Mouse (Mus musculus): ENCODE measurements around the gene B3gntl1. TPM values are rescaled to one million over a fixed set of nuclear protein-coding genes. Genes with fewer than 3 reads are reported as not detected.
A peak's percentile ranks its signal among the peaks of the same experiment; 100 is the strongest.

The B3gntl1 gene
- polyA plus RNA-seq, 1 experiment: 7.6 TPM

DNA sequence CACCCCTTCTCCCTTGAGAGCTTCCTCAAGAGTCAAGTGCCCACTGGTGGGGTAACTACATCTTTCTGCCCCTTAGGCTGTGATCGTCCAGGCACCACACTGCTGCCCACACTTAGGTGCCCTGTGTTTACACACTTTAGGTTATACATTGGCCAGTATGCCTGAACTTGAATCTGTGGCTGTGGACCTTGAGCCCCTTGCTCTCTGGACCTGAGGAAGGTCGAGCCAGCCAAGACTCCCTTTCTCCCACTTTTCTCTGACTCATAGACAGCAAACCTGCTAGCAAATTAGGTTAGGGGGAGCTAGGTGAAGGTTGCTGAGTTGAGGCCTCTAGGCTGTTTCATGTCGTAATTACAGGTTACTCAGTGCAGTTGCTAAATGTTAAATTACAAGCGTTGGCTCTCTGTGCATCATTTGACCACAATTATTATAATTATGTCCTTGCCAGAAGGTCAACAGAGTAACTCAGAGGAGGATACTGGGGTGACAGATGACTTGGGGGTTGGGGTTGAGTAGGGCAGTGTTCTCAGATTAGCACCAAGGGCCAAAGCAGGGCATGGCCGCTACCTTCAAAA is 25.5 kb upstream of the B3gntl1 start:
- Histone ChIP-seq H3K4me3 (ENCODE audit: control insufficient read depth, low read depth, low read length) (peak overlapping the region; percentile 32), H3K36me3 (ENCODE audit: control insufficient read depth, insufficient read depth, low read length) (no peaks in the 10 kb centered on the region), H3K27ac (ENCODE audit: control insufficient read depth, insufficient read depth, low read depth, low read length) (no peak overlapping the region), H3K27me3 (ENCODE audit: control insufficient read depth, insufficient read depth, low read length) (no peaks in the 10 kb centered on the region), H3K4me1 (ENCODE audit: control insufficient read depth, insufficient read depth, low read length) (peaks cover 12% of the 10 kb centered on the region)
- no peak for TF ChIP-seq CTCF (IDR thresholded peaks at IDR 0.05; ENCODE audit: control insufficient read depth, insufficient read depth, insufficient replicate concordance, low read depth, low read length)
- no peak for TF ChIP-seq POLR2A (IDR thresholded peaks at IDR 0.05; ENCODE audit: control insufficient read depth, low read depth, low read length)

DNA sequence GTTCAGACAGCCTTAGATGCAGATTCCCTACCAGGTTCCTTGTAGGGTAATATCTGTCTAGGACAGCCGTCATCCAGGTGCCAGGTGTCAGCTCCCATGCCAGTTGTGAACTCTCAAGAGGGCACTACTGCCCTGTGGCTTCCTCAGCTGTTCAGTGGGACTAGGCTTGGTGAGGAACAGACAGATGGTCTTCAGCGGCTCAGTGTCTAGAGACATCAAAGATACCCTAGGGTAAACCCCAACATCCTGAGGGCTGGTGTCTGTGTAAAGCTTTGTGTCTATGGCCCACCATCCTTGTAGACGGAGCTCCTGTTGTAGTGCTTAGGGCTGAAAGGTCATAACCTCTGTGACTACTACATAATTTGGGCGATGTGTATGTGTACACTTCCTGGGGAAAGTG is 24.3 kb upstream of the B3gntl1 start:
- no peaks in the 10 kb centered on the region; the same call in 1 of the 2 replicates for H3K4me1 ChIP-seq (ENCODE audit: control insufficient read depth, insufficient read depth, low read length)
- H3K27me3 ChIP-seq (ENCODE audit: control insufficient read depth, insufficient read depth, low read length): no peaks in the 10 kb centered on the region
- TF ChIP-seq POLR2A (IDR thresholded peaks at IDR 0.05; ENCODE audit: control insufficient read depth, low read depth, low read length) (no peak), CTCF (IDR thresholded peaks at IDR 0.05; ENCODE audit: control insufficient read depth, insufficient read depth, insufficient replicate concordance, low read depth, low read length) (no peak)
- H3K36me3 ChIP-seq (ENCODE audit: control insufficient read depth, insufficient read depth, low read length): no peaks in the 10 kb centered on the region
- H3K27ac ChIP-seq (ENCODE audit: control insufficient read depth, insufficient read depth, low read depth, low read length): no peak overlapping the region
- H3K4me3 ChIP-seq (ENCODE audit: control insufficient read depth, low read depth, low read length): peak overlapping the region; percentile 11; the same call in 1 of the 2 replicates

DNA sequence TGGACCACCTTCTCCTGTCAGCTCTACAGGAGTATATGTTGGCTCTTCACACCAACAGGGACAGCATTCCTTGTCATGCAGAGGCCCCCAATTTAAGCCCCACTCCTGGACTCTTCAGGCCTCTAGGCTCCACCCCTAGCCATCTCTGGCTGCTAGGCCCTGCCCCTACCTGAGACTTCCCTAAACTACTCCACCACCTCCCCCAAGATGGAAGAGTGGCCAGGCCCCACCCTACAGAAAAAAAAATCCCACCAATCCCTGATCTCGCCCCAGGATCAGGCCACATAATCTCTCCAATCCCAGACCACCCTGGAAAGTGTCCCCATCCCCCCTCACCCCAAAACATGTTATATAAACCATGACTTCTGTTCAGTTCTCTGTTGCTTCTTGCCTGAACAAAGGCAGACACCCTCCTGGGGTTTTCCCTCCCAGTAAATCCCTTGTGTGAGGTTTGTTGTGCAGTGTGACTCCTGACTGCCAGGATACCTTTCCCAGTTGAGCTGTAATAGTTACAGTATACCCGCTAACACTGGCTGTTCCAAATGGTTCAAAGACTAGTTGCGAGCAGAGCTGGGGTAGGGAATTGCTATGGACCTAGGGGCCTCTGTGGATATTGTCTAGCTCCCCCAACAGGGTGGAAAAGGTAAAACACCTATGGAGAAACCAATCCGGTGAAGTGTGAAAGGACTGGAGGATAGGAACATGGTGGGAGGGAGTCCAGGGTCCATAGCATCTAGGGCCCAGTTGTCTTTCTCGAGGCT is 22.5 kb upstream of the B3gntl1 start:
- no peak for TF ChIP-seq POLR2A (IDR thresholded peaks at IDR 0.05; ENCODE audit: control insufficient read depth, low read depth, low read length)
- no peak for TF ChIP-seq CTCF (IDR thresholded peaks at IDR 0.05; ENCODE audit: control insufficient read depth, insufficient read depth, insufficient replicate concordance, low read depth, low read length)
- H3K36me3 ChIP-seq (ENCODE audit: control insufficient read depth, insufficient read depth, low read length): no peaks in the 10 kb centered on the region
- H3K27me3 ChIP-seq (ENCODE audit: control insufficient read depth, insufficient read depth, low read length): no peaks in the 10 kb centered on the region
- H3K4me1 ChIP-seq (ENCODE audit: control insufficient read depth, insufficient read depth, low read length): no peaks in the 10 kb centered on the region
- H3K27ac ChIP-seq (ENCODE audit: control insufficient read depth, insufficient read depth, low read depth, low read length): no peak overlapping the region
- H3K4me3 ChIP-seq (ENCODE audit: control insufficient read depth, low read depth, low read length): no peak overlapping the region

DNA sequence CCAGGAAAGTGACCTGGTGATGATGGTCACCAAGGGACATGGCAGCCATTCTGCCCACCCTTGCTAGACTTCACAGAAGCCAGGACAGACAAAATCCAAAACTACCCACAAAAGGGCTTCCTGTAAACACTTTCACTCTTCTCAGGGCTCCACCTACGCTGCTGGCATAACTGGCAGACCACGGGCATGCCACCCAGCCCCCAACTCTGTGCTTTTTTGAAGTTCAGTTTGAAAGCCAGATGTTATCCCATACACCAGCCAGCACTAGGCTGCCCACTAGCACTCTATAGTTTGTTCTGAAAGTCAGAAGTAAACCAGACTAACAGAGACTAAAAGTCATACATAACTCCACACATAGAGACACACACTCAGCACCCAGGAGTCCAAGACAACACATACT is 15.1 kb upstream of the B3gntl1 start:
- no peak overlapping the region for H3K4me3 ChIP-seq (ENCODE audit: control insufficient read depth, low read depth, low read length)
- TF ChIP-seq CTCF (IDR thresholded peaks at IDR 0.05; ENCODE audit: control insufficient read depth, insufficient read depth, insufficient replicate concordance, low read depth, low read length): no peak
- no peak for TF ChIP-seq POLR2A (IDR thresholded peaks at IDR 0.05; ENCODE audit: control insufficient read depth, low read depth, low read length)
- no peaks in the 10 kb centered on the region for H3K36me3 ChIP-seq (ENCODE audit: control insufficient read depth, insufficient read depth, low read length)
- H3K4me1 ChIP-seq (ENCODE audit: control insufficient read depth, insufficient read depth, low read length): no peaks in the 10 kb centered on the region; the same call in 1 of the 2 replicates
- H3K27me3 ChIP-seq (ENCODE audit: control insufficient read depth, insufficient read depth, low read length): no peaks in the 10 kb centered on the region
- no peak overlapping the region for H3K27ac ChIP-seq (ENCODE audit: control insufficient read depth, insufficient read depth, low read depth, low read length)

DNA sequence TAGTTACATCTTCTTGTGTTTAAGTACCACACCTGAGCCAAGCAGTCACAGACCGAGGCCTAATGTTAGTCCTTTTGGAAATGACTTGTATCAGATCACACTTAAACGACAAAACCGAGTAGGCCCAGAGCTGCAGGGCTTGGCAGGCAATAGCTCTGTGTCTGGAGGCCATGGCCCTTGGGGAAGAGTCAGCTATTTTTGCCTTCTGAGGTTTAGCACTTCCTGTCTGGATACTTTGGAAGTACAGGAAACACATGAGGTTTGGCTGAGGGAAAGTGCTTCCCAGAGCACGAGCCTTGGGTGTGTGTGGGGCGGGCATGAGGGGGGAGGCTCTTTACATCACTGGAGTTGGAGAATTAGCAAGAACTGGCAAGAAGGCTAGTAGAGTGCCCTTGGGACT is 13.7 kb upstream of the B3gntl1 start:
- Histone ChIP-seq H3K4me1 (ENCODE audit: control insufficient read depth, insufficient read depth, low read length) (no peaks in the 10 kb centered on the region; the same call in 1 of the 2 replicates), H3K27me3 (ENCODE audit: control insufficient read depth, insufficient read depth, low read length) (no peaks in the 10 kb centered on the region), H3K4me3 (ENCODE audit: control insufficient read depth, low read depth, low read length) (no peak overlapping the region), H3K27ac (ENCODE audit: control insufficient read depth, insufficient read depth, low read depth, low read length) (no peak overlapping the region), H3K36me3 (ENCODE audit: control insufficient read depth, insufficient read depth, low read length) (no peaks in the 10 kb centered on the region)
- no peak for TF ChIP-seq POLR2A (IDR thresholded peaks at IDR 0.05; ENCODE audit: control insufficient read depth, low read depth, low read length)

DNA sequence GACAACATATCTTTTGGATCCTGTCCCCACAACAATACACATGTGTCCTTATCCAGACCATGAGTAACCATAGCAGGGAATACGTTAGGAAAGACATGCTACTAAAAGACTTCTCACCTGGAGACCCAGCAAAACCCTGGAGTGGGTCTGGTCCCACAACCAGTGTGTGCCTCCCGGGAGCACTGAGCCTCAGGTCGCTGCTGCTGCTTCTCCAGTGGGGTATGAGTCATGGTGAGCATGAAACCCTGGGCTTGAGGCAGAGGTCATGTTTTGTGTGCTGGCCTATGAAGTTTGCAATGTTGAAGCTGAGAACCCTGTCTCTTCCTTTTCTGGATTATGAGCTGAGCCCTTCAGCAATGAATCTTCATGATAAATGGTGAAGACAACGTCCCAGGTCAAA is 13.1 kb upstream of the B3gntl1 start:
- H3K4me1 ChIP-seq (ENCODE audit: control insufficient read depth, insufficient read depth, low read length): no peaks in the 10 kb centered on the region; the same call in 1 of the 2 replicates
- H3K4me3 ChIP-seq (ENCODE audit: control insufficient read depth, low read depth, low read length): no peak overlapping the region
- H3K27me3 ChIP-seq (ENCODE audit: control insufficient read depth, insufficient read depth, low read length): no peaks in the 10 kb centered on the region
- no peak for TF ChIP-seq POLR2A (IDR thresholded peaks at IDR 0.05; ENCODE audit: control insufficient read depth, low read depth, low read length)
- TF ChIP-seq CTCF (IDR thresholded peaks at IDR 0.05; ENCODE audit: control insufficient read depth, insufficient read depth, insufficient replicate concordance, low read depth, low read length): no peak
- no peak overlapping the region for H3K27ac ChIP-seq (ENCODE audit: control insufficient read depth, insufficient read depth, low read depth, low read length)
- H3K36me3 ChIP-seq (ENCODE audit: control insufficient read depth, insufficient read depth, low read length): no peaks in the 10 kb centered on the region

DNA sequence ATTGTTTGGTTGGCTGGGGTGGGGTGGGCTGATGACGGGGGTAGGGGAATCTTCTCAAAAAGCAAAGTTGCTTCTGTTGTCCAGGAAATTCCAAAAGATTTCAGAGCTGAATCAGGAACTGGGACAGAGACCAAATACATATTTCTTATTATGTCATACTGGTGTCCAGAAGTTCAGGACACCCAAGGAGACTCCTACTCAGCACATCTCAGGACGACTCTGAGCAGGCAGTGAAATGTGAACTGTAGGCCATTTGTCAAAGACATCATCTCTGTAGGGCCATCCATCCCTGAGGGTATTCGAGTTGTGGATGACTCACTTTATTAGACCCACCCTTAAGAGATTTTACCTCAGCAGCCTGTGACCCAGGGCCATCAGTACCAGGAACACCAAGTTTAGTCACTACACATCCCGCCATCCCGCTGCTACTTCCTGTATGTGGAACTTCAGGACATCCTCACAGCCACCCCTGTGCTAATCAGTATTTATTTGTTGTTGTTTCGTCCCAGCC is 12.6 kb upstream of the B3gntl1 start:
- H3K27me3 ChIP-seq (ENCODE audit: control insufficient read depth, insufficient read depth, low read length): no peaks in the 10 kb centered on the region
- H3K36me3 ChIP-seq (ENCODE audit: control insufficient read depth, insufficient read depth, low read length): no peaks in the 10 kb centered on the region
- H3K27ac ChIP-seq (ENCODE audit: control insufficient read depth, insufficient read depth, low read depth, low read length): no peak overlapping the region
- H3K4me1 ChIP-seq (ENCODE audit: control insufficient read depth, insufficient read depth, low read length): no peaks in the 10 kb centered on the region; the same call in 1 of the 2 replicates
- no peak for TF ChIP-seq POLR2A (IDR thresholded peaks at IDR 0.05; ENCODE audit: control insufficient read depth, low read depth, low read length)
- TF ChIP-seq CTCF (IDR thresholded peaks at IDR 0.05; ENCODE audit: control insufficient read depth, insufficient read depth, insufficient replicate concordance, low read depth, low read length): no peak
- no peak overlapping the region for H3K4me3 ChIP-seq (ENCODE audit: control insufficient read depth, low read depth, low read length)
